12 mouse cellular contexts compared by ENCODE assay signal in genomic region chr9:44175556-44175955, GRCm38 (mm10). TPM values are rescaled to one million over a fixed set of nuclear protein-coding genes. Genes with fewer than 3 reads are reported as not detected.
DNase-seq lines count a peak whose midpoint lies in the region; ATAC-seq and TF ChIP-seq lines count a peak whose summit lies in the region.
"Had no signal": no experiment of that assay in that cellular context is flagged by ENCODE, and none has a peak within 500 bp of the region (broad histone marks: within the 10 kb centered on the region; RNA-seq: fewer than 3 reads in every experiment).

No protein-coding gene starts in this region.

- H3K36me3 ChIP-seq in spleen, adult 2 months (ENCODE audit: control insufficient read depth, insufficient read depth, low read length), result peaks cover 13% of the 10 kb centered on the region
- H3K36me3 ChIP-seq in heart, embryonic 16.5 days (ENCODE audit: control insufficient read depth, insufficient read depth), result peaks cover 15% of the 10 kb centered on the region

- no peak for DNase-seq in spleen, adult 2 months (ENCODE audit: low read depth in 1 of 2, low spot score in 2 of 2)
- DNase-seq in spleen, postnatal 14 days (ENCODE audit: low spot score in 2 of 2), result no peak
- DNase-seq in kidney, postnatal 10 days, result peak; percentile 43
- DNase-seq in urinary bladder, postnatal 36 days (ENCODE audit: low spot score in 2 of 2), result no peak
- DNase-seq in left cerebral cortex, adult 2 months (ENCODE audit: extremely low spot score in 1 of 2, low spot score in 2 of 2), result no peak
- no peak for DNase-seq in embryo, embryonic 9.5 days (ENCODE audit: extremely low spot score)
- DNase-seq: cerebellum, adult 11 months had no signal

- TF ChIP-seq CTCF in spleen, adult 2 months (IDR thresholded peaks at IDR 0.05; ENCODE audit: extremely low read depth, insufficient read depth, insufficient read length, insufficient replicate concordance), result no peak
- TF ChIP-seq CTCF in left cerebral cortex, adult 2 months (IDR thresholded peaks at IDR 0.05), result no peak

- H3K4me2 ChIP-seq in heart, embryonic 16.5 days (ENCODE audit: low read depth, low read length), result peak overlapping the region; percentile 47
- H3K4me2 ChIP-seq: embryonic facial prominence, embryonic 12.5 days; midbrain, embryonic 13.5 days; neural tube, embryonic 15.5 days had no signal

- H3K9me3 ChIP-seq in heart, embryonic 16.5 days (replicated peaks; ENCODE audit: control insufficient read depth, low read length), result no peaks in the 10 kb centered on the region
- H3K9me3 ChIP-seq: embryonic facial prominence, embryonic 12.5 days; midbrain, embryonic 13.5 days; neural tube, embryonic 15.5 days had no signal

- 6% methylated on average over 6 of the region's 6 CpGs for WGBS in spleen, adult 2 months
- 19% methylated on average over 6 of the region's 6 CpGs for WGBS in heart, embryonic 16.5 days

- H3K27me3 ChIP-seq in spleen, adult 2 months (ENCODE audit: control insufficient read depth, insufficient read depth, low read length), result no peaks in the 10 kb centered on the region
- H3K27me3 ChIP-seq in heart, embryonic 16.5 days (ENCODE audit: control insufficient read depth, insufficient read depth, low read length), result no peaks in the 10 kb centered on the region
- H3K27me3 ChIP-seq: embryonic facial prominence, embryonic 12.5 days; midbrain, embryonic 13.5 days; neural tube, embryonic 15.5 days had no signal

- no peak for TF ChIP-seq POLR2A in spleen, adult 2 months (IDR thresholded peaks at IDR 0.05; ENCODE audit: low read depth, low read length)

- ATAC-seq in heart, embryonic 16.5 days (replicated peaks; ENCODE audit: extremely low read depth, insufficient read depth, low FRiP score), result peak; percentile 47
- ATAC-seq: midbrain, embryonic 13.5 days had no signal

- peak overlapping the region; percentile 46 for H3K9ac ChIP-seq in heart, embryonic 16.5 days (ENCODE audit: low read length)
- H3K9ac ChIP-seq: embryonic facial prominence, embryonic 12.5 days; midbrain, embryonic 13.5 days; neural tube, embryonic 15.5 days had no signal

- no peak overlapping the region for H3K4me3 ChIP-seq in spleen, adult 2 months (ENCODE audit: extremely low read depth, insufficient read depth, insufficient read length)
- peak overlapping the region; percentile 16 for H3K4me3 ChIP-seq in heart, embryonic 16.5 days (ENCODE audit: low read length)
- H3K4me3 ChIP-seq in left cerebral cortex, adult 2 months, result no peak overlapping the region
- H3K4me3 ChIP-seq: embryonic facial prominence, embryonic 12.5 days; limb, embryonic 10.5 days; midbrain, embryonic 13.5 days; neural tube, embryonic 15.5 days had no signal

- intact Hi-C loops in left cerebral cortex, adult 2 months (cut with DNase I), result no loop called here

- H3K4me1 ChIP-seq in spleen, adult 2 months (ENCODE audit: control insufficient read depth, insufficient read depth, insufficient read length), result peaks cover 18% of the 10 kb centered on the region
- H3K4me1 ChIP-seq in heart, embryonic 16.5 days (ENCODE audit: control insufficient read depth, insufficient read depth, low read length), result peaks cover 42% of the 10 kb centered on the region
- H3K4me1 ChIP-seq: limb, embryonic 10.5 days; midbrain, embryonic 13.5 days; neural tube, embryonic 15.5 days had no signal

- H3K27ac ChIP-seq in spleen, adult 2 months (ENCODE audit: insufficient read depth, low read length), result peak overlapping the region; percentile 4; the same call in 1 of the 2 replicates
- peak overlapping the region; percentile 83 for H3K27ac ChIP-seq in heart, embryonic 16.5 days (ENCODE audit: low read length)
- H3K27ac ChIP-seq in left cerebral cortex, adult 2 months, result no peak overlapping the region
- H3K27ac ChIP-seq: embryonic facial prominence, embryonic 12.5 days; limb, embryonic 10.5 days; midbrain, embryonic 13.5 days; neural tube, embryonic 15.5 days had no signal

RNA-seq across cellular contexts. Expression of gene Mcam, which starts 41.3 kb away (rescaled TPM):
- 12.7 and 13.9 TPM in 2 replicates for polyA plus RNA-seq in spleen, adult 2 months (2012; rRNA removed)
- 104 and 111 TPM in 2 replicates for polyA plus RNA-seq in heart, embryonic 16.5 days (2015; fragmentation: Nextera tagmentation; extraction: Ambion mirVana)
- 10 to 100 TPM in 1 of 2 experiments, 1 to 10 TPM in 1; 9.0 to 11.6 TPM for total RNA-seq in left cerebral cortex, adult 2 months (2021)

RNA-seq across cellular contexts. Expression of gene Cbl, which starts 58.3 kb away (rescaled TPM):
- polyA plus RNA-seq in spleen, adult 2 months (2012; rRNA removed), result 16.1 and 20.3 TPM in 2 replicates
- 12.6 and 13.0 TPM in 2 replicates for polyA plus RNA-seq in heart, embryonic 16.5 days (2015; fragmentation: Nextera tagmentation; extraction: Ambion mirVana)
- 10 to 100 TPM; 59.5 to 66.3 TPM for total RNA-seq in left cerebral cortex, adult 2 months (2021)
